Mouse (Mus musculus) myocyte (in vitro differentiated cells): ENCODE results near the gene Sel1l2. TPM values are rescaled to one million over a fixed set of nuclear protein-coding genes. Genes with fewer than 3 reads are reported as not detected.

Experiments used
- H3K27me3 ChIP-seq: one replicate; pipeline ENCODE4 v1.6.1; 2011; ENCODE audit not compliant: control insufficient read depth, insufficient read depth, insufficient read length
- H3K36me3 ChIP-seq: one replicate; pipeline ENCODE4 v1.6.1; 2011; ENCODE audit not compliant: control insufficient read depth, insufficient read depth
- H3K4me2 ChIP-seq: one replicate; pipeline ENCODE4 v1.6.1; 2011; ENCODE audit warnings: low read depth, control low read depth
- H3K4me3 ChIP-seq: one replicate; pipeline ENCODE4 v1.5.1; 2011; ENCODE audit warnings: mild to moderate bottlenecking, control low read depth, moderate library complexity
- H3K79me2 ChIP-seq: one replicate; pipeline ENCODE4 v1.6.1; 2011; ENCODE audit not compliant: control insufficient read depth, insufficient read depth
- H3ac ChIP-seq: one replicate; pipeline ENCODE4 v1.6.1; 2011; ENCODE audit not compliant: control insufficient read depth, insufficient read length
- CEBPB ChIP-seq: IDR thresholded peaks from 2 replicates; pipeline ENCODE4 v1.6.1; 2011; ENCODE audit warnings: mild to moderate bottlenecking, moderate library complexity; ENCODE audit not compliant: poor library complexity, insufficient read depth, severe bottlenecking
- E2F4 ChIP-seq: IDR thresholded peaks from one replicate; pipeline ENCODE4 v1.6.1; 2011; ENCODE audit warnings: mild to moderate bottlenecking, control low read depth, moderate library complexity; ENCODE audit not compliant: insufficient read depth
- MAX ChIP-seq: IDR thresholded peaks from one replicate; pipeline ENCODE4 v1.6.1; 2011; ENCODE audit warnings: low read depth, mild to moderate bottlenecking, control low read depth
- MYOD1 ChIP-seq, 3 experiments: IDR thresholded peaks; one replicate each; pipeline ENCODE4 v1.6.1; 2011; ENCODE audit warnings: control low read depth in 2 of 3, low read depth in 2 of 3, mild to moderate bottlenecking in 2 of 3, moderate library complexity in 1 of 3; ENCODE audit not compliant: insufficient read length in 2 of 3, control insufficient read depth in 1 of 3
- MYOG ChIP-seq, 3 experiments: IDR thresholded peaks; one replicate each; pipeline ENCODE4 v1.6.1; 2011; ENCODE audit warnings: control low read depth in 2 of 3, low read depth in 2 of 3, mild to moderate bottlenecking in 2 of 3; ENCODE audit not compliant: insufficient read length in 2 of 3, control insufficient read depth in 1 of 3, insufficient read depth in 1 of 3
- POLR2A ChIP-seq: IDR thresholded peaks from one replicate; pipeline ENCODE4 v1.6.1; 2011; ENCODE audit warnings: low read depth, mild to moderate bottlenecking, control low read depth, moderate library complexity; ENCODE audit not compliant: insufficient read length
- POLR2AphosphoS2 ChIP-seq: IDR thresholded peaks from one replicate; pipeline ENCODE4 v1.6.1; 2011; ENCODE audit warnings: low read depth, control low read depth; ENCODE audit not compliant: insufficient read length
- REST ChIP-seq: IDR thresholded peaks from one replicate; pipeline ENCODE4 v1.6.1; 2011; ENCODE audit warnings: mild to moderate bottlenecking, control low read depth, moderate library complexity; ENCODE audit not compliant: insufficient read depth, insufficient read length
- SRF ChIP-seq: IDR thresholded peaks from one replicate; pipeline ENCODE4 v1.6.1; 2011; ENCODE audit warnings: low read depth; ENCODE audit not compliant: control insufficient read depth, insufficient read length
- TCF12 ChIP-seq: IDR thresholded peaks from one replicate; pipeline ENCODE4 v1.6.1; 2011; ENCODE audit warnings: mild to moderate bottlenecking, control low read depth; ENCODE audit not compliant: poor library complexity, insufficient read depth, severe bottlenecking
- TCF3 ChIP-seq: IDR thresholded peaks from one replicate; pipeline ENCODE4 v1.6.1; 2011; ENCODE audit warnings: low read depth, control low read depth; ENCODE audit not compliant: insufficient read length
- USF1 ChIP-seq: IDR thresholded peaks from one replicate; pipeline ENCODE4 v1.6.1; 2011; ENCODE audit warnings: low read depth, mild to moderate bottlenecking, control low read depth, moderate library complexity
- polyA plus RNA-seq: library from polyadenylated mRNA; unstranded; fragments of >200 nt; fragmentation: generic; extraction: Trizol; gene quantifications from one replicate; pipeline ENCODE4 v1.2.1, GENCODE M21; 2012; ENCODE audit warnings: missing spikeins

Sel1l2 gene
- polyA plus RNA-seq, 1 experiment = not detected

GRCm38 (mm10) chr2:140255595-140256141 lies 133.8 kb downstream of the Sel1l2 start:
- no peaks in the 10 kb centered on the region for H3K79me2 ChIP-seq
- TF ChIP-seq SRF = no peak
- TF ChIP-seq POLR2AphosphoS2 = no peak
- no peak for TF ChIP-seq MYOG (IDR thresholded peaks at IDR 0.05; ENCODE audit: control insufficient read depth in 1 of 3, insufficient read depth in 1 of 3, insufficient read length in 2 of 3, low read depth in 2 of 3)
- TF ChIP-seq POLR2A = no peak
- no peak for TF ChIP-seq MAX
- TF ChIP-seq USF1 = no peak
- no peak for TF ChIP-seq CEBPB
- no peak for TF ChIP-seq E2F4
- no peak for TF ChIP-seq TCF12
- TF ChIP-seq TCF3 = no peak
- no peak for TF ChIP-seq MYOD1 (IDR thresholded peaks at IDR 0.05; ENCODE audit: control insufficient read depth in 1 of 3, insufficient read length in 2 of 3, low read depth in 2 of 3)

GRCm38 (mm10) chr2:140254256-140254655 lies 135.2 kb downstream of the Sel1l2 start:
- no peak overlapping the region for H3K4me2 ChIP-seq
- H3K27me3 ChIP-seq = no peaks in the 10 kb centered on the region
- TF ChIP-seq POLR2AphosphoS2 (no peak), MYOG (IDR thresholded peaks at IDR 0.05; ENCODE audit: control insufficient read depth in 1 of 3, insufficient read depth in 1 of 3, insufficient read length in 2 of 3, low read depth in 2 of 3) (no peak), MAX (no peak)
- H3ac ChIP-seq = no peak overlapping the region
- no peaks in the 10 kb centered on the region for H3K36me3 ChIP-seq
- no peaks in the 10 kb centered on the region for H3K79me2 ChIP-seq
- H3K4me3 ChIP-seq = no peak overlapping the region

More at GRCm38 (mm10) chr2:140255595-140256141, 133.8 kb downstream of the Sel1l2 start:
- no peak overlapping the region for H3ac ChIP-seq
- no peaks in the 10 kb centered on the region for H3K36me3 ChIP-seq
- no peak overlapping the region for H3K4me2 ChIP-seq
- no peaks in the 10 kb centered on the region for H3K27me3 ChIP-seq
- no peak overlapping the region for H3K4me3 ChIP-seq

- Histone ChIP-seq H3ac (no peak overlapping the region), H3K27me3 (no peaks in the 10 kb centered on the region), H3K79me2 (no peaks in the 10 kb centered on the region), H3K4me3 (no peak overlapping the region), H3K4me2 (no peak overlapping the region), H3K36me3 (no peaks in the 10 kb centered on the region)
- TF ChIP-seq USF1 (no peak), POLR2AphosphoS2 (no peak)
These were observed 146.4 kb downstream of the Sel1l2 start for GRCm38 (mm10) chr2:140243105-140243504.

- H3K4me3 ChIP-seq = no peak overlapping the region
- TF ChIP-seq E2F4 = no peak
- no peak for TF ChIP-seq POLR2A
- TF ChIP-seq SRF = no peak
- no peaks in the 10 kb centered on the region for H3K36me3 ChIP-seq
- H3K79me2 ChIP-seq = no peaks in the 10 kb centered on the region
- no peaks in the 10 kb centered on the region for H3K27me3 ChIP-seq
- H3K4me2 ChIP-seq = no peak overlapping the region
- no peak overlapping the region for H3ac ChIP-seq
These were observed 147.1 kb downstream of the Sel1l2 start for GRCm38 (mm10) chr2:140242398-140242797.

- no peak overlapping the region for H3ac ChIP-seq
- H3K4me2 ChIP-seq = no peak overlapping the region
- H3K27me3 ChIP-seq = no peaks in the 10 kb centered on the region
- no peaks in the 10 kb centered on the region for H3K79me2 ChIP-seq
- no peak overlapping the region for H3K4me3 ChIP-seq
- no peaks in the 10 kb centered on the region for H3K36me3 ChIP-seq
- TF ChIP-seq REST = no peak
- no peak for TF ChIP-seq MYOD1 (IDR thresholded peaks at IDR 0.05; ENCODE audit: control insufficient read depth in 1 of 3, insufficient read length in 2 of 3, low read depth in 2 of 3)
- no peak for TF ChIP-seq TCF12
- no peak for TF ChIP-seq MAX
- no peak for TF ChIP-seq E2F4
- no peak for TF ChIP-seq POLR2AphosphoS2
- no peak for TF ChIP-seq CEBPB
- no peak for TF ChIP-seq USF1
- no peak for TF ChIP-seq MYOG (IDR thresholded peaks at IDR 0.05; ENCODE audit: control insufficient read depth in 1 of 3, insufficient read depth in 1 of 3, insufficient read length in 2 of 3, low read depth in 2 of 3)
- TF ChIP-seq POLR2A = no peak
- TF ChIP-seq SRF = no peak
- TF ChIP-seq TCF3 = no peak
These were observed 152.3 kb downstream of the Sel1l2 start for GRCm38 (mm10) chr2:140237245-140237644.
